Mouse (Mus musculus): Measurements from ENCODE around the gene Rpl36a. TPM values are rescaled to one million over a fixed set of nuclear protein-coding genes. Genes with fewer than 3 reads are reported as not detected.

Gene Rpl36a
- total RNA-seq, 1 experiment from 2014 or later, result 6,063 TPM

Other genes starting within 250 kb of the Rpl36a start
- under 0.01 and 0.19 TPM in 2 replicates for gene Drp2, start 181.1 kb upstream of the Rpl36a start, total RNA-seq (2017)
- gene Taf7l, start 109.2 kb upstream of the Rpl36a start, total RNA-seq (2017), result not detected in 2 replicates
- gene Timm8a1, start 43.8 kb upstream of the Rpl36a start, total RNA-seq (2017), result 154 and 173 TPM in 2 replicates
- 84.5 and 111 TPM in 2 replicates for gene Btk, start 2.1 kb upstream of the Rpl36a start, total RNA-seq (2017)
- gene Gla, start 15.5 kb downstream of the Rpl36a start, total RNA-seq (2017), result 7.4 and 9.5 TPM in 2 replicates
- gene Hnrnph2, start 15.5 kb downstream of the Rpl36a start, total RNA-seq (2017), result 169 and 185 TPM in 2 replicates
- 7.9 and 8.1 TPM in 2 replicates for gene Armcx4, start 100.9 kb downstream of the Rpl36a start, total RNA-seq (2017)
- 14.2 and 28.1 TPM in 2 replicates for gene Armcx1, start 132.3 kb downstream of the Rpl36a start, total RNA-seq (2017)
- 6.1 and 10.4 TPM in 2 replicates for gene Armcx6, start 165.8 kb downstream of the Rpl36a start, total RNA-seq (2017)
- gene Armcx3, start 170.9 kb downstream of the Rpl36a start, total RNA-seq (2017), result 24.1 and 25.7 TPM in 2 replicates
- 8.1 and 8.5 TPM in 2 replicates for gene Armcx2, start 223.6 kb downstream of the Rpl36a start, total RNA-seq (2017)